Mouse (Mus musculus): ENCODE measurements around the gene Cacna1d. TPM values are rescaled to one million over a fixed set of nuclear protein-coding genes. Genes with fewer than 3 reads are reported as not detected.

Gene Cacna1d
- polyA plus RNA-seq, 1 experiment from 2014 or later, result 9.5 TPM

- no peak for ATAC-seq
- H3K4me3 ChIP-seq (replicated peaks; ENCODE audit: low read length), result no peak overlapping the region
- 91% methylated on average over 5 of the region's 5 CpGs for WGBS
These were observed 55.9 kb downstream of the Cacna1d start for GRCm38 (mm10) chr14:30435316-30435715.

GRCm38 (mm10) chr14:30430446-30430845 is 60.8 kb downstream of the Cacna1d start:
- Histone ChIP-seq H3K4me2 (ENCODE audit: low read length) (no peak overlapping the region), H3K27ac (ENCODE audit: low read length) (no peak overlapping the region), H3K4me3 (replicated peaks; ENCODE audit: low read length) (no peak overlapping the region), H3K36me3 (ENCODE audit: control insufficient read depth, insufficient read depth) (no peaks in the 10 kb centered on the region), H3K27me3 (replicated peaks; ENCODE audit: control insufficient read depth, insufficient read depth, low read length) (no peaks in the 10 kb centered on the region), H3K9me3 (ENCODE audit: control insufficient read depth, low read length) (no peaks in the 10 kb centered on the region), H3K4me1 (replicated peaks; ENCODE audit: control insufficient read depth, insufficient read depth, low read length) (no peaks in the 10 kb centered on the region), H3K9ac (replicated peaks; ENCODE audit: low read depth, low read length) (no peak overlapping the region)
- WGBS, result 58% methylated on average over 5 of the region's 5 CpGs
- ATAC-seq, result no peak

More at GRCm38 (mm10) chr14:30435316-30435715, 55.9 kb downstream of the Cacna1d start:
- Histone ChIP-seq H3K27me3 (replicated peaks; ENCODE audit: control insufficient read depth, insufficient read depth, low read length) (no peaks in the 10 kb centered on the region), H3K9me3 (ENCODE audit: control insufficient read depth, low read length) (no peaks in the 10 kb centered on the region), H3K36me3 (ENCODE audit: control insufficient read depth, insufficient read depth) (no peaks in the 10 kb centered on the region), H3K4me2 (ENCODE audit: low read length) (no peak overlapping the region), H3K27ac (ENCODE audit: low read length) (no peak overlapping the region), H3K9ac (replicated peaks; ENCODE audit: low read depth, low read length) (no peak overlapping the region), H3K4me1 (replicated peaks; ENCODE audit: control insufficient read depth, insufficient read depth, low read length) (no peaks in the 10 kb centered on the region)

- Histone ChIP-seq H3K36me3 (ENCODE audit: control insufficient read depth, insufficient read depth) (no peaks in the 10 kb centered on the region), H3K4me1 (replicated peaks; ENCODE audit: control insufficient read depth, insufficient read depth, low read length) (no peaks in the 10 kb centered on the region), H3K4me2 (ENCODE audit: low read length) (no peak overlapping the region), H3K9ac (replicated peaks; ENCODE audit: low read depth, low read length) (no peak overlapping the region), H3K9me3 (ENCODE audit: control insufficient read depth, low read length) (no peaks in the 10 kb centered on the region), H3K27me3 (replicated peaks; ENCODE audit: control insufficient read depth, insufficient read depth, low read length) (no peaks in the 10 kb centered on the region), H3K27ac (ENCODE audit: low read length) (no peak overlapping the region), H3K4me3 (replicated peaks; ENCODE audit: low read length) (no peak overlapping the region)
- no peak for ATAC-seq
- WGBS, result 95% methylated on average over 9 of the region's 9 CpGs
These were observed 61.2 kb downstream of the Cacna1d start for GRCm38 (mm10) chr14:30430026-30430425.

- H3K9me3 ChIP-seq (ENCODE audit: control insufficient read depth, low read length), result no peaks in the 10 kb centered on the region
- H3K36me3 ChIP-seq (ENCODE audit: control insufficient read depth, insufficient read depth), result no peaks in the 10 kb centered on the region
- no peak overlapping the region for H3K9ac ChIP-seq (replicated peaks; ENCODE audit: low read depth, low read length)
- 72% methylated on average over 9 of the region's 9 CpGs for WGBS
- H3K4me2 ChIP-seq (ENCODE audit: low read length), result no peak overlapping the region
- H3K27me3 ChIP-seq (replicated peaks; ENCODE audit: control insufficient read depth, insufficient read depth, low read length), result no peaks in the 10 kb centered on the region
- H3K27ac ChIP-seq (ENCODE audit: low read length), result no peak overlapping the region
- no peaks in the 10 kb centered on the region for H3K4me1 ChIP-seq (replicated peaks; ENCODE audit: control insufficient read depth, insufficient read depth, low read length)
- no peak overlapping the region for H3K4me3 ChIP-seq (replicated peaks; ENCODE audit: low read length)
- ATAC-seq, result no peak
These were observed 61.6 kb downstream of the Cacna1d start for GRCm38 (mm10) chr14:30429606-30430005.

GRCm38 (mm10) chr14:30428757-30429156 is 62.5 kb downstream of the Cacna1d start:
- ATAC-seq, result no peak
- Histone ChIP-seq H3K4me1 (replicated peaks; ENCODE audit: control insufficient read depth, insufficient read depth, low read length) (no peaks in the 10 kb centered on the region), H3K9me3 (ENCODE audit: control insufficient read depth, low read length) (no peaks in the 10 kb centered on the region), H3K9ac (replicated peaks; ENCODE audit: low read depth, low read length) (no peak overlapping the region), H3K4me3 (replicated peaks; ENCODE audit: low read length) (no peak overlapping the region), H3K4me2 (ENCODE audit: low read length) (no peak overlapping the region), H3K27ac (ENCODE audit: low read length) (no peak overlapping the region), H3K36me3 (ENCODE audit: control insufficient read depth, insufficient read depth) (no peaks in the 10 kb centered on the region), H3K27me3 (replicated peaks; ENCODE audit: control insufficient read depth, insufficient read depth, low read length) (no peaks in the 10 kb centered on the region)

GRCm38 (mm10) chr14:30425876-30426275 is 65.4 kb downstream of the Cacna1d start:
- Histone ChIP-seq H3K4me3 (replicated peaks; ENCODE audit: low read length) (no peak overlapping the region), H3K27ac (ENCODE audit: low read length) (no peak overlapping the region), H3K36me3 (ENCODE audit: control insufficient read depth, insufficient read depth) (no peaks in the 10 kb centered on the region), H3K27me3 (replicated peaks; ENCODE audit: control insufficient read depth, insufficient read depth, low read length) (no peaks in the 10 kb centered on the region), H3K4me2 (ENCODE audit: low read length) (no peak overlapping the region), H3K4me1 (replicated peaks; ENCODE audit: control insufficient read depth, insufficient read depth, low read length) (no peaks in the 10 kb centered on the region), H3K9me3 (ENCODE audit: control insufficient read depth, low read length) (no peaks in the 10 kb centered on the region), H3K9ac (replicated peaks; ENCODE audit: low read depth, low read length) (no peak overlapping the region)
- no peak for ATAC-seq
- WGBS, result 22% methylated on average over 4 of the region's 4 CpGs

- no peaks in the 10 kb centered on the region for H3K27me3 ChIP-seq (replicated peaks; ENCODE audit: control insufficient read depth, insufficient read depth, low read length)
- WGBS, result 88% methylated on average over 6 of the region's 6 CpGs
- no peak overlapping the region for H3K4me2 ChIP-seq (ENCODE audit: low read length)
- no peak overlapping the region for H3K9ac ChIP-seq (replicated peaks; ENCODE audit: low read depth, low read length)
- no peaks in the 10 kb centered on the region for H3K36me3 ChIP-seq (ENCODE audit: control insufficient read depth, insufficient read depth)
- H3K9me3 ChIP-seq (ENCODE audit: control insufficient read depth, low read length), result no peaks in the 10 kb centered on the region
- no peak overlapping the region for H3K4me3 ChIP-seq (replicated peaks; ENCODE audit: low read length)
- no peak overlapping the region for H3K27ac ChIP-seq (ENCODE audit: low read length)
- H3K4me1 ChIP-seq (replicated peaks; ENCODE audit: control insufficient read depth, insufficient read depth, low read length), result no peaks in the 10 kb centered on the region
- no peak for ATAC-seq
These were observed 66.1 kb downstream of the Cacna1d start for GRCm38 (mm10) chr14:30425175-30425574.

GRCm38 (mm10) chr14:30424638-30425037 is 66.6 kb downstream of the Cacna1d start:
- H3K36me3 ChIP-seq (ENCODE audit: control insufficient read depth, insufficient read depth), result no peaks in the 10 kb centered on the region
- H3K9ac ChIP-seq (replicated peaks; ENCODE audit: low read depth, low read length), result no peak overlapping the region
- no peak overlapping the region for H3K4me2 ChIP-seq (ENCODE audit: low read length)
- no peak overlapping the region for H3K27ac ChIP-seq (ENCODE audit: low read length)
- H3K9me3 ChIP-seq (ENCODE audit: control insufficient read depth, low read length), result no peaks in the 10 kb centered on the region
- ATAC-seq, result no peak
- H3K27me3 ChIP-seq (replicated peaks; ENCODE audit: control insufficient read depth, insufficient read depth, low read length), result no peaks in the 10 kb centered on the region
- H3K4me3 ChIP-seq (replicated peaks; ENCODE audit: low read length), result no peak overlapping the region
- 92% methylated on average over 4 of the region's 4 CpGs for WGBS
- H3K4me1 ChIP-seq (replicated peaks; ENCODE audit: control insufficient read depth, insufficient read depth, low read length), result no peaks in the 10 kb centered on the region

- Histone ChIP-seq H3K9me3 (ENCODE audit: control insufficient read depth, low read length) (no peaks in the 10 kb centered on the region), H3K27me3 (replicated peaks; ENCODE audit: control insufficient read depth, insufficient read depth, low read length) (no peaks in the 10 kb centered on the region), H3K9ac (replicated peaks; ENCODE audit: low read depth, low read length) (no peak overlapping the region), H3K4me3 (replicated peaks; ENCODE audit: low read length) (no peak overlapping the region), H3K4me1 (replicated peaks; ENCODE audit: control insufficient read depth, insufficient read depth, low read length) (no peaks in the 10 kb centered on the region), H3K36me3 (ENCODE audit: control insufficient read depth, insufficient read depth) (no peaks in the 10 kb centered on the region), H3K27ac (ENCODE audit: low read length) (no peak overlapping the region), H3K4me2 (ENCODE audit: low read length) (no peak overlapping the region)
- no peak for ATAC-seq
- WGBS, result 87% methylated on average over 7 of the region's 7 CpGs
These were observed 68.7 kb downstream of the Cacna1d start for GRCm38 (mm10) chr14:30422376-30423140.

GRCm38 (mm10) chr14:30419458-30419857 is 71.8 kb downstream of the Cacna1d start:
- H3K4me3 ChIP-seq (replicated peaks; ENCODE audit: low read length), result no peak overlapping the region
- no peaks in the 10 kb centered on the region for H3K36me3 ChIP-seq (ENCODE audit: control insufficient read depth, insufficient read depth)
- no peak overlapping the region for H3K9ac ChIP-seq (replicated peaks; ENCODE audit: low read depth, low read length)
- no peak for ATAC-seq
- no peaks in the 10 kb centered on the region for H3K9me3 ChIP-seq (ENCODE audit: control insufficient read depth, low read length)
- H3K27ac ChIP-seq (ENCODE audit: low read length), result no peak overlapping the region
- no peaks in the 10 kb centered on the region for H3K4me1 ChIP-seq (replicated peaks; ENCODE audit: control insufficient read depth, insufficient read depth, low read length)
- no peaks in the 10 kb centered on the region for H3K27me3 ChIP-seq (replicated peaks; ENCODE audit: control insufficient read depth, insufficient read depth, low read length)
- 79% methylated on average over 7 of the region's 7 CpGs for WGBS
- no peak overlapping the region for H3K4me2 ChIP-seq (ENCODE audit: low read length)

Measured in forebrain, embryonic 16.5 days (tissue).